Mouse (Mus musculus) liver, embryonic 14.5 days (tissue): ENCODE measurements around the gene Tenm2.

Source experiments
- CTCF ChIP-seq: IDR thresholded peaks from 2 replicates; pipeline ENCODE4 v1.5.1; 2016; ENCODE audit warnings: antibody characterized with exemption, low read depth, control low read depth
- EP300 ChIP-seq: IDR thresholded peaks from 2 replicates; pipeline ENCODE4 v1.6.1; 2016; ENCODE audit warnings: antibody characterized with exemption, low read depth

DNA sequence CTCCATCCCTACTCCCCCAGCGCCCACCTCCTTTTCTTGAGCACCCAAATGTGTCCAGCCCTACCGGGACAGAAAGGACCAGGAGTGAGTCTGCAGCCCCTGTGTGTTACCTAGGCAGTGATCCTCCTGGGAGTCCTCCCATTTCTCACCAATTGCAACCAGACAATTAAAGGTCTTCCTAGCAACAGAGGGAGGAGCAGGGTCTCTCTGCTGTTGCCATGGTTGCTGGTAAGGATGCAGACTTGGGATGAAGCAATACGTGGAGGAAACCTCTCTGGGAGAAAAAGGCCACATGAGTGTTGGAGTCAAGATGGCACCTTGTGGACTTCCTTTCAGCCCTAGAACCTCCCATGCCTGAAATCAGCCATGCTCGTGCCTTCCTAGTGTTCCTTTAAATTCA lies 1235.7 kb downstream of the Tenm2 start:
- no peak for TF ChIP-seq CTCF
- TF ChIP-seq EP300, result no peak
